Mouse (Mus musculus) MEL (cell line): Measurements from ENCODE around the gene Sult2b1.

Source experiments
- BHLHE40 ChIP-seq: IDR thresholded peaks from 2 replicates; pipeline ENCODE4 v1.6.1; 2012; ENCODE audit warnings: low read depth, mild to moderate bottlenecking, inconsistent platforms, low read length, improper control_type of control experiment, borderline replicate concordance
- CTCF ChIP-seq, 3 experiments: IDR thresholded peaks in 2 of 3; conservative IDR thresholded peaks in 1 of 3; 2 replicates each; pipeline ENCODE4 v1.5.1; 2011 to 2012; ENCODE audit warnings: low read length in 3 of 3, low read depth in 2 of 3, mild to moderate bottlenecking in 2 of 3, improper control_type of control experiment in 1 of 3, inconsistent platforms in 1 of 3, mixed read lengths in 1 of 3, moderate library complexity in 1 of 3; ENCODE audit not compliant: control insufficient read depth in 1 of 3, insufficient read depth in 1 of 3, poor library complexity in 1 of 3, severe bottlenecking in 1 of 3
- E2F4 ChIP-seq: IDR thresholded peaks from 2 replicates; pipeline ENCODE4 v1.6.1; 2011; ENCODE audit warnings: low read depth, low read length, improper control_type of control experiment, borderline replicate concordance
- EP300 ChIP-seq, 2 experiments: IDR thresholded peaks; 2 replicates each; pipeline ENCODE4 v1.6.1; 2011; ENCODE audit warnings: improper control_type of control experiment in 2 of 2, low read length in 2 of 2, low read depth in 1 of 2, mild to moderate bottlenecking in 1 of 2
- ETS1 ChIP-seq: IDR thresholded peaks from 2 replicates; pipeline ENCODE4 v1.6.1; 2012; ENCODE audit warnings: low read depth, mild to moderate bottlenecking, inconsistent platforms, low read length, improper control_type of control experiment, moderate library complexity
- MAX ChIP-seq: IDR thresholded peaks from 2 replicates; pipeline ENCODE4 v1.6.1; 2011; ENCODE audit warnings: low read length, improper control_type of control experiment
- MEF2A ChIP-seq: IDR thresholded peaks from 2 replicates; pipeline ENCODE4 v1.6.1; 2014; ENCODE audit warnings: low read depth, mild to moderate bottlenecking, inconsistent platforms, low read length, improper control_type of control experiment; ENCODE audit not compliant: poor library complexity, insufficient replicate concordance, severe bottlenecking; ENCODE audit errors: extremely low read depth
- POLR2AphosphoS5 ChIP-seq: IDR thresholded peaks from 2 replicates; pipeline ENCODE4 v1.6.1; 2012; ENCODE audit warnings: low read depth, borderline replicate concordance, mild to moderate bottlenecking, inconsistent platforms, low read length, moderate library complexity, mixed read lengths
- TAL1 ChIP-seq: IDR thresholded peaks from 2 replicates; pipeline ENCODE4 v1.6.1; 2012; ENCODE audit warnings: mild to moderate bottlenecking, inconsistent platforms, low read length, moderate library complexity, mixed read lengths
- USF1 ChIP-seq: IDR thresholded peaks from 2 replicates; pipeline ENCODE4 v1.6.1; 2014; ENCODE audit warnings: low read depth, mild to moderate bottlenecking, inconsistent platforms, low read length, improper control_type of control experiment, moderate library complexity
- ZC3H11A ChIP-seq: IDR thresholded peaks from 2 replicates; pipeline ENCODE4 v1.6.1; 2012; ENCODE audit warnings: low read depth, mild to moderate bottlenecking, inconsistent platforms, low read length, improper control_type of control experiment
- ZMIZ1 ChIP-seq: IDR thresholded peaks from 2 replicates; pipeline ENCODE4 v1.6.1; 2012; ENCODE audit warnings: low read depth, mild to moderate bottlenecking, inconsistent platforms, low read length, improper control_type of control experiment, moderate library complexity
- ZNF384 ChIP-seq: IDR thresholded peaks from 2 replicates; pipeline ENCODE4 v1.6.1; 2012; ENCODE audit warnings: low read depth, mild to moderate bottlenecking, inconsistent platforms, low read length, improper control_type of control experiment

DNA sequence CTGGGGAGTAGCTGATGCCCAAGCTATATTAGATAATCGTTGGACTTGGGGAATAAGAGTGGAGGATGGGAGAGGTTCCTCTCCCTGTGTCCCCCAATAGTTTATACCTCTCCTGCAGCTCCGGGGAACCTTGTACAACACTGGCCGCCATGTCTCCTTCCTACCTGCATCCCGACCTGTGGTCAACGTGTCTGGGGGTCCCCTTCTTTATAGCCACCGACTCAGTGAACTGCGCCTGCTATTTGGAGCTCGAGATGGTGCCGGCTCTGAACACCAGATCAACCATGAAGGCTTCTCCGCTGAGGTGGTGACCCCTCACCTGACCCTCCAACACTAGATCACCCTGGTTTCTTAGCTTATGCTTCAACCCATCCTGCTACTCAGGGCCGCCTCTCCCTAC lies 82.2 kb downstream of the Sult2b1 start:
- TF ChIP-seq ZC3H11A (no peak), ETS1 (no peak), MEF2A (no peak), ZNF384 (no peak), CTCF (IDR thresholded peaks at IDR 0.05 in 2 of 3, conservative IDR thresholded peaks at IDR 0.05 in 1 of 3; ENCODE audit: control insufficient read depth in 1 of 3, insufficient read depth in 1 of 3, low read depth in 2 of 3, low read length in 3 of 3, poor library complexity in 1 of 3, severe bottlenecking in 1 of 3) (no peak), BHLHE40 (no peak), MAX (no peak), EP300 (IDR thresholded peaks at IDR 0.05; ENCODE audit: low read depth in 1 of 2, low read length in 2 of 2) (no peak), TAL1 (no peak), POLR2AphosphoS5 (no peak), E2F4 (no peak), USF1 (no peak), ZMIZ1 (no peak)
